Comparison of ENCODE assay signal across 24 mouse cellular contexts in the genomic region with DNA sequence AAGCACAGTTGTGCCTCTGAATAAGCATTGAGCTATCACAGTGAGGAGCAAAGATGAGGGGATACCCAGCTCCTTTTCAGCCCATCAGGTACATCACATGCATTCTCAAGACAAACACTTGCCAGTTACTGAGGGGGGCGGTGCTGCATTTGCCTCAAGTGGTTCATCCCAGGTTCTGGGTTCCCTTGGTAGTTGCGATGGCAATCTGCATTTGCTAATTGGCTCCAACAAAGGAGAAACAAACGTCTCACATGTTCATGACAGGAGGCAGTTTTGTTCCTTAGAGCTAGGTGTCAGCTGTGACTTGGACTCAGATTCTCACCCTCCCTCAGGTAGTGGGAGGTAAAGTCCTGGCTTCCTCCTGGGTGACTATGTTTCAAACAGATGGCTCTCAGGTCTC.
"Had no signal": no experiment of that assay in that cellular context is flagged by ENCODE, and none has a peak within 500 bp of the region (broad histone marks: within the 10 kb centered on the region; RNA-seq: fewer than 3 reads in every experiment).

No protein-coding gene starts in this region.

- H3K36me3 ChIP-seq: kidney, embryonic 15.5 days; limb, embryonic 10.5 days; limb, embryonic 13.5 days; liver, embryonic 12.5 days; liver, embryonic 15.5 days; lung, embryonic 15.5 days; midbrain, embryonic 10.5 days; midbrain, embryonic 13.5 days; neural tube, embryonic 13.5 days; stomach, embryonic 15.5 days had no signal

- H3K4me2 ChIP-seq: kidney, embryonic 15.5 days; limb, embryonic 13.5 days; liver, embryonic 12.5 days; liver, embryonic 15.5 days; lung, embryonic 15.5 days; midbrain, embryonic 13.5 days; neural tube, embryonic 13.5 days; stomach, embryonic 15.5 days had no signal

- DNase-seq: kidney, postnatal 10 days; kidney, postnatal 36 days; layer of hippocampus, postnatal 36 days; liver; lung, adult 18-20 months; lung, postnatal 10 days; lung, postnatal 36 days; retina, postnatal 1 day; right cerebral cortex, postnatal 25 days; spleen, adult 18-20 months; thymus, postnatal 36 days had no signal

- H3K9ac ChIP-seq: kidney, embryonic 15.5 days; limb, embryonic 13.5 days; liver, embryonic 12.5 days; liver, embryonic 15.5 days; lung, embryonic 15.5 days; midbrain, embryonic 13.5 days; neural tube, embryonic 13.5 days; stomach, embryonic 15.5 days had no signal

- H3K9me3 ChIP-seq: kidney, embryonic 15.5 days; limb, embryonic 10.5 days; limb, embryonic 13.5 days; liver, embryonic 12.5 days; liver, embryonic 15.5 days; lung, embryonic 15.5 days; midbrain, embryonic 10.5 days; midbrain, embryonic 13.5 days; neural tube, embryonic 13.5 days; stomach, embryonic 15.5 days had no signal

- H3K4me3 ChIP-seq: kidney, embryonic 15.5 days; limb, embryonic 10.5 days; limb, embryonic 13.5 days; liver, embryonic 12.5 days; liver, embryonic 15.5 days; lung, embryonic 15.5 days; megakaryocyte, embryonic 14.5 days; midbrain, embryonic 10.5 days; midbrain, embryonic 13.5 days; myocyte; neural tube, embryonic 13.5 days; stomach, embryonic 15.5 days had no signal

- H3K4me1 ChIP-seq: kidney, embryonic 15.5 days; limb, embryonic 13.5 days; liver, embryonic 12.5 days; liver, embryonic 15.5 days; lung, embryonic 15.5 days; megakaryocyte, embryonic 14.5 days; midbrain, embryonic 10.5 days; midbrain, embryonic 13.5 days; neural tube, embryonic 13.5 days; stomach, embryonic 15.5 days had no signal

- H3K27me3 ChIP-seq: kidney, embryonic 15.5 days; limb, embryonic 13.5 days; liver, embryonic 12.5 days; liver, embryonic 15.5 days; lung, embryonic 15.5 days; megakaryocyte, embryonic 14.5 days; midbrain, embryonic 13.5 days; neural tube, embryonic 13.5 days; stomach, embryonic 15.5 days had no signal

- H3K27ac ChIP-seq: kidney, embryonic 15.5 days; limb, embryonic 10.5 days; limb, embryonic 13.5 days; liver, embryonic 12.5 days; liver, embryonic 15.5 days; lung, embryonic 15.5 days; midbrain, embryonic 10.5 days; midbrain, embryonic 13.5 days; neural tube, embryonic 13.5 days; stomach, embryonic 15.5 days had no signal

- ATAC-seq: liver, embryonic 12.5 days; midbrain, embryonic 13.5 days; midbrain, embryonic 16.5 days had no signal
